Mouse (Mus musculus): ENCODE results near the gene Olfr718-ps1. TPM values are rescaled to one million over a fixed set of nuclear protein-coding genes. Genes with fewer than 3 reads are reported as not detected.
A peak's percentile ranks its signal among the peaks of the same experiment; 100 is the strongest.

Gene Olfr718-ps1
- polyA plus RNA-seq, 2 experiments: not detected

DNA sequence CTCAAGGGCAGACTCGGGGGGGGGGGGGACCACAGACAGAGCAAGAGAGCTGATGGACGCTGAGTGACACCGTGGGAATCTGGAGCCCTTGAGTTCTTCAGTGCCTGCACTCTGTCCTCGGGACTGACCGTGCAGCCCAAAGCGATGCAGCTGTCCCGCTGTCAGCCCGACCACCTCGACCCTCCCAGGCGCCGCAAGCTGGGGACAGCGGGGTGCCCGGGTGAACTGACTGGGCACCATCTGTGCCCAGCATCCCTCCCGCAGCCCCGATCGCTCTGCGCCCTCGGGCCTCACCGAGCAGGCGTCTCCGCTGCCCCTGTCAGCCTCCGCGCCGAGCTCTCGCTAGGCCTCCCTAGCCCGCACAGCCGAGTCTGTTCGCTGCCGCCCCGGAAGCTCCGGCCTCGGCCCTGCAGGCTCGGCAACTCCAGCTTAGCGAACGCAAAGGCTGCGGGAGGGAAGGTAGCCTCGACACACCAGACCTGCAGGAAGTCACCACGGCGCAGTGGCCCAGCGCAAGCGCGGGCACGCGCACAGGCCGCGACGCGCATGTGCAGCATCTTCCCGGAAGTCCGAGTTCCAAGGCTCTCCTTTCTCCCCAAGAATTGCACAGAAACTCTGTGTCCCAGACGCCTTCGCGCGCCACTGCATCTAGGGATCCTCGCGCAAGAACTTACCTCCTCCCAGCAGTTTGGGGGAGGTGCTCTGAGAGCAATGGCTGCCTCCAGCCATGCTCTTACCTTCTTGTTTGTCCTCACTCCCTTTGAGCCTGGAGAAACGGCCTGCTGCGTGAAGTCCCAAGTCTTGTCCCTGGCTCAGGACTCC, 33.1 kb upstream of the Olfr718-ps1 start, which contains the start of the genes Rbak and Spdye4b:
Rbak (minus strand) TSS at position 521 of the 822 bp plus-strand sequence.
Spdye4b (plus strand) TSS at position 763 of the 822 bp plus-strand sequence.
- ATAC-seq (ENCODE audit: low FRiP score, low read depth) (peak; percentile 97), DNase-seq (ENCODE audit: low spot score) (peak; percentile 97)
- H3K27me3 ChIP-seq (ENCODE audit: control insufficient read depth, insufficient read depth, low read length): no peaks in the 10 kb centered on the region
- H3K4me3 ChIP-seq (replicated peaks; ENCODE audit: low read length): peak within 1 kb of the TSS; percentile 88
- H3K36me3 ChIP-seq (ENCODE audit: control insufficient read depth, insufficient read depth, low read length): peaks cover 36% of the 10 kb centered on the region
- 0% methylated on average over 58 of the region's 58 CpGs for WGBS
- peak within 1 kb of the TSS; percentile 76 for H3K4me2 ChIP-seq (replicated peaks; ENCODE audit: low read depth, low read length, severe bottlenecking)
- 0 out of 2 replicates have a peak, but pooled peaks cover 3% of the 10 kb centered on the region for H3K9me3 ChIP-seq (ENCODE audit: control insufficient read depth, low read length)
- peak; percentile 50; the same call in 1 of the 2 replicates for TF ChIP-seq POLR2A (IDR thresholded peaks at IDR 0.05; ENCODE audit: borderline replicate concordance, extremely low read depth, insufficient read depth, insufficient read length)
- H3K9ac ChIP-seq (ENCODE audit: low read depth, low read length, severe bottlenecking): peak within 1 kb of the TSS; percentile 94
- H3K4me1 ChIP-seq (ENCODE audit: control insufficient read depth, insufficient read depth, low read length): peaks cover 8% of the 10 kb centered on the region
- H3K27ac ChIP-seq (replicated peaks; ENCODE audit: low read depth, low read length): peak within 1 kb of the TSS; percentile 81

DNA sequence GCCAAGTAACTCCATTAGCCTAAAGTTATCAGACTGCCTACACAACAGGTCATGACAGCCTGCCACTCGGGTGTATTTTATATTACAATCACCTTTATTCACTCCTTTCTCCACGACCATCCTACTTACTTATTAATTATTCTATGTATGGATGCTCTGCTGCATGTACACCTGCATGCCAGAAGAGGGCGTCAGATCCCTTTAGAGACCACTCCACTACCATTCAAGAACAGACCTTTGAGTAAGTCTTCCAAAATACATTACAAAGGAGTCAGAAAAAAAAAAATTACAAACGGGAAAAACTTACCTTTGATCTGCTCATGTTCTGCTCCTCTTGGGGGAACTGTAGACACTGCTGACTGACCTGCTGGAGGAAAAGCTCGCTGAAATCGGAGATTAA, 31.8 kb upstream of the Olfr718-ps1 start:
- no peak for TF ChIP-seq POLR2A (IDR thresholded peaks at IDR 0.05; ENCODE audit: borderline replicate concordance, extremely low read depth, insufficient read depth, insufficient read length)
- H3K9ac ChIP-seq (ENCODE audit: low read depth, low read length, severe bottlenecking): no peak overlapping the region
- H3K4me2 ChIP-seq (replicated peaks; ENCODE audit: low read depth, low read length, severe bottlenecking): peak overlapping the region; percentile 76
- 35% methylated on average over 6 of the region's 6 CpGs for WGBS
- H3K36me3 ChIP-seq (ENCODE audit: control insufficient read depth, insufficient read depth, low read length): peaks cover 49% of the 10 kb centered on the region
- peaks cover 8% of the 10 kb centered on the region for H3K4me1 ChIP-seq (ENCODE audit: control insufficient read depth, insufficient read depth, low read length)
- no peak overlapping the region for H3K27ac ChIP-seq (replicated peaks; ENCODE audit: low read depth, low read length)
- H3K27me3 ChIP-seq (ENCODE audit: control insufficient read depth, insufficient read depth, low read length): no peaks in the 10 kb centered on the region
- H3K4me3 ChIP-seq (replicated peaks; ENCODE audit: low read length): 0 out of 2 replicates have a peak overlapping the region, but pooled peaks have one; percentile 88
- DNase-seq (ENCODE audit: low spot score): no peak
- H3K9me3 ChIP-seq (ENCODE audit: control insufficient read depth, low read length): 0 out of 2 replicates have a peak, but pooled peaks cover 3% of the 10 kb centered on the region
- no peak for ATAC-seq (ENCODE audit: low FRiP score, low read depth)

DNA sequence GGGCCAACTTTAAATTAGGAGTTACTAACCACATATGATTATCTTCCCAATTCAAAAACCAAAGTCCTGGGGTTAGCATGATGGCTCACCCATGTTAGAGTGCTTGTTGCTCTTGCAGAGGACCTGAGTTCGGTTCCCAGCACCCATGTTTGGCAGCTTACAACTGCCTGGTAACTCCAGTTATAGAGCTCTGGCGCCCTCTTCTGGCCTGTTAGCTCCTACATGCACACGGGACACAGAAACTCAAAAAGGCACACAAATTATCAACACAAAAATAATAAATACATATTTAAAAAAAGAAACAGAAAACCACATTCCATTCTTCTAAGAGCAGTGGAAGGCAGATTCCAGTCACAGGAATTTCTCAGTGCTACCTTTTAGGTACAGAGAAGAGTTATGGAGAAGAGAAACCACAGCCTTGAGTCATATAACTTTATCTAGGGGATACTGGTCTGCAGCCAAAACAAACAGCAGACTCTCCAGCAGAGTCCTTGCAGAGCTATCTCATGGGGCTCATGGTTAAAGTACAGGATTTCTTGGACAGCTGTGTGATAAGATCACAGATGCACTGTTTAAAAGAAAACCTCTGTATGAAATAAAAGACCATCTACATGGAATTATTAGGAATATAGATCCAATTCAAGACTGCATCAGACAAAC, 30.3 kb upstream of the Olfr718-ps1 start:
- Histone ChIP-seq H3K4me3 (replicated peaks; ENCODE audit: low read length) (no peak overlapping the region), H3K27ac (replicated peaks; ENCODE audit: low read depth, low read length) (no peak overlapping the region), H3K9me3 (ENCODE audit: control insufficient read depth, low read length) (0 out of 2 replicates have a peak, but pooled peaks cover 3% of the 10 kb centered on the region), H3K9ac (ENCODE audit: low read depth, low read length, severe bottlenecking) (no peak overlapping the region), H3K27me3 (ENCODE audit: control insufficient read depth, insufficient read depth, low read length) (no peaks in the 10 kb centered on the region), H3K36me3 (ENCODE audit: control insufficient read depth, insufficient read depth, low read length) (peaks cover 64% of the 10 kb centered on the region), H3K4me1 (ENCODE audit: control insufficient read depth, insufficient read depth, low read length) (peaks cover 8% of the 10 kb centered on the region), H3K4me2 (replicated peaks; ENCODE audit: low read depth, low read length, severe bottlenecking) (no peak overlapping the region)
- WGBS: 89% methylated on average over 3 of the region's 3 CpGs
- DNase-seq (ENCODE audit: low spot score): no peak
- no peak for TF ChIP-seq POLR2A (IDR thresholded peaks at IDR 0.05; ENCODE audit: borderline replicate concordance, extremely low read depth, insufficient read depth, insufficient read length)
- ATAC-seq (ENCODE audit: low FRiP score, low read depth): no peak

DNA sequence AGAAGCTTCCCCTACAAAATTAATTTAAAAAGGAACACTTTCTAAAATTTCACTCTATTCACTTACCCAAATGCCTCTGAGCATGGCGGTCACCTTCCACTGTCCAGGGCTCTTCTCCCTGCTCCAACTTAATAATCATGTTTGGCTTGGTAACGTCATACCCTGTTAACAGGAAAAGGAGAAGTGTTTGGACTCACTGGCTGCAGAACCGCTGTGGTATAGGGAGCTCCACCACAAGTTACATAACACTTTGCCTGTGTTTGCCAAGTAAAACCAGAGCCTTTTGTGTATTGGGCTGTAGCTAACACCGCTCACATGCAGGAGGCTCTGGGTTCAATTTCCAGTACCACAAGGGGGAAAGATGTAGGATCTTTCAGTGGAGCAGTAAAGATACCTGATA, 28.6 kb upstream of the Olfr718-ps1 start:
- ATAC-seq (ENCODE audit: low FRiP score, low read depth) (no peak), DNase-seq (ENCODE audit: low spot score) (no peak)
- H3K4me2 ChIP-seq (replicated peaks; ENCODE audit: low read depth, low read length, severe bottlenecking): no peak overlapping the region
- no peak overlapping the region for H3K27ac ChIP-seq (replicated peaks; ENCODE audit: low read depth, low read length)
- WGBS: 91% methylated on average over 4 of the region's 4 CpGs
- no peak for TF ChIP-seq POLR2A (IDR thresholded peaks at IDR 0.05; ENCODE audit: borderline replicate concordance, extremely low read depth, insufficient read depth, insufficient read length)
- 0 out of 2 replicates have a peak, but pooled peaks cover 3% of the 10 kb centered on the region for H3K9me3 ChIP-seq (ENCODE audit: control insufficient read depth, low read length)
- H3K9ac ChIP-seq (ENCODE audit: low read depth, low read length, severe bottlenecking): no peak overlapping the region
- H3K4me1 ChIP-seq (ENCODE audit: control insufficient read depth, insufficient read depth, low read length): peaks cover 8% of the 10 kb centered on the region
- H3K27me3 ChIP-seq (ENCODE audit: control insufficient read depth, insufficient read depth, low read length): no peaks in the 10 kb centered on the region
- H3K4me3 ChIP-seq (replicated peaks; ENCODE audit: low read length): no peak overlapping the region
- peaks cover 81% of the 10 kb centered on the region for H3K36me3 ChIP-seq (ENCODE audit: control insufficient read depth, insufficient read depth, low read length)

DNA sequence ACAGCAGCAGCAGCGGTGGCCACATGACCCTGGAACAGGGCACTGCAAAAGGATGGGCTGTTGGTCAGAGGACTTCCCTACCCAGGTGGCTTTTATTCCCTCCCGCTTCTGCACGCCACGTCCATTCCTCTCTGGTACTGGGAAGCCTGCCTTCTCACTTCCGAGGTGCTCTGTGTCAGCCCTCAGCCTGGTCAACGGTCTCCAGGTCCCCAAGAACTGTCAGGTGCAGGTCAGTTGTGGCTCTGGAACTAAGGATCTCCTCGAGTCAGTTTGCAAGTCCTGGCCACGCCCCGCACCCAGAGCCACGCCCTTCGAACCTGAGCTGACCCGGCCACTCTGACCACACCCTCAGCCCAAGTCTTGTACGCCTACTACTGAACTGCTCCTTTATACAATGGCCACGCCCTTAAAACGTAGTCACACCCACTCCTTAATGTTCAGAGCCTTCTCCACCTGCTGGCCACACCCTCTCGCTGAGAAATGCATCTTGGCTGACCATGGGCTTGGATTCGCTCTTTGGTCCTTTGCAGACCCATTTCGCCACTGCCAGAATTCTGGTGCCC, 18.2 kb upstream of the Olfr718-ps1 start:
- Histone ChIP-seq H3K36me3 (ENCODE audit: control insufficient read depth, insufficient read depth, low read length) (no peaks in the 10 kb centered on the region), H3K4me1 (ENCODE audit: control insufficient read depth, insufficient read depth, low read length) (no peaks in the 10 kb centered on the region), H3K4me2 (replicated peaks; ENCODE audit: low read depth, low read length, severe bottlenecking) (no peak overlapping the region), H3K27me3 (ENCODE audit: control insufficient read depth, insufficient read depth, low read length) (no peaks in the 10 kb centered on the region), H3K9me3 (ENCODE audit: control insufficient read depth, low read length) (no peaks in the 10 kb centered on the region), H3K27ac (replicated peaks; ENCODE audit: low read depth, low read length) (no peak overlapping the region), H3K4me3 (replicated peaks; ENCODE audit: low read length) (no peak overlapping the region), H3K9ac (ENCODE audit: low read depth, low read length, severe bottlenecking) (no peak overlapping the region)
- DNase-seq (ENCODE audit: low spot score): no peak
- ATAC-seq (ENCODE audit: low FRiP score, low read depth): no peak
- WGBS: 11% methylated on average over 18 of the region's 18 CpGs
- no peak for TF ChIP-seq POLR2A (IDR thresholded peaks at IDR 0.05; ENCODE audit: borderline replicate concordance, extremely low read depth, insufficient read depth, insufficient read length)
